Mouse (Mus musculus): ENCODE measurements around the gene Srm. TPM values are rescaled to one million over a fixed set of nuclear protein-coding genes. Genes with fewer than 3 reads are reported as not detected.
A peak's percentile ranks its signal among the peaks of the same experiment; 100 is the strongest.

Srm gene
- 10 to 100 TPM; 16.6 to 16.8 TPM for total RNA-seq (2021)

DNA sequence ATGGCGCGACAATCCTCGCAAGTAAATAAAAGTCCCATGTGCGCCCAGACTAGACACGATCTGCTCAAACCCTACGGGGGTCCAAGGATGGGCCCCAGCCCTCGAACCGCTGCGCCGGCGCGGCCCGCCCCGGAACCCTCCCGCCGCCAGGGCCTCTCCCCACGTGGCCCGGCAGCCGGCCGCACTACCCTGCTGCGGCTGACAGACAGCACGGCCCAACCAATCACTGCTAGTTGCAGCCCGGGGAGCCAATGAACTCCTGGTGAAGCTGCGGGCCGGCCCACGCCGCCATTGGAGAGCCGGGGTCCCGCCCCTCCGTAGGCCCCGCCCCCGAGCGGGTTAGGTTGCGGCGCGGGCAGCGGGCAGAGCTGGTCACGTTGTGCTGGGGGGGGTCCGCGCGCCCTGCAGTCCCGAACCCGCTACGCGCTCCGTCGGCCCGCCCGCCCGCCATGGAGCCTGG is at the start of gene Srm:
TSS of gene Srm (plus strand) at position 333 of the 460 bp plus-strand sequence.
- intact Hi-C loops (cut with DNase I) = loop anchor here (2.0 kb wide), 1 partner anchor 32 kb away; the partner anchor contains the start of gene Exosc10
- peak; percentile 98 for DNase-seq (ENCODE audit: low spot score)

DNA sequence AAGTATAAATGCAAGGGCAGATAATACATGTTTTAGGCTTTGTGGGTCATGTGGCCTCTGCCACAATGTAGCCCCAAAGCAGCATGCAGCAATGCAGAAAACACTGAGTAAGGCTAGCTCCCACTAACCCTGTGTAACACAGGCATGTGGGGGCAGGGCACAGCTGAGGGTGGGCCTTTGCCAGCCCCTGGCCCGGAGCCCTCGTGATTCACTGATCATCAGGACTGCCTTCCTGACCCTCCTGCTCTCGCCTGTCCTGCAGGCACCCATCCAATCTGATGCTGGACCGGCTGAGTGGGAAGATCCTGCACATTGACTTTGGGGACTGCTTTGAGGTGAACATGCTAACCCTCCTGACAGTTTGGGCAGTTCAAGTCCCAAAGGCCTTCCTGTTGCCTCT is 42.2 kb upstream of the Srm start:
- intact Hi-C loops (cut with DNase I) = no loop called here
- DNase-seq (ENCODE audit: low spot score) = no peak

DNA sequence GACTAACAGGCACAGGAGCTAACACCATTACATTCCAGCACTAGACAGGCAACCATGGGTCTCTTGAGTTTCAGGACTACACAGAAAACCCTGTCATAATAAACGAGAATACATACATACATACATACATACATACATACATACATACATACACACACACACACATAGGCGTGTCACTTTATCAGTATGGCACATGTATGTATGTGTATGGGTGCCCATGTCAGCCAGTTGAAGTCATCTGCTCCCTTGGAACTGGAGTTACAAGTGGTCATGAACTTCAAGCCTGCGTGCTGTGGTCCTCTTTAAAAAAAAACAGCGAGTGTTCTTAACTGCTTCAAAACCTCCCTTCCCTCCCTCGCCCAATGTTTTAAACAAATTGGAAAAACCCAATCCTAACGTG is 33.5 kb upstream of the Srm start:
- no peak for DNase-seq (ENCODE audit: low spot score)
- intact Hi-C loops (cut with DNase I) = loop anchor here (2.0 kb wide), 1 partner anchor 33 kb away; the partner anchor contains the start of gene Srm

DNA sequence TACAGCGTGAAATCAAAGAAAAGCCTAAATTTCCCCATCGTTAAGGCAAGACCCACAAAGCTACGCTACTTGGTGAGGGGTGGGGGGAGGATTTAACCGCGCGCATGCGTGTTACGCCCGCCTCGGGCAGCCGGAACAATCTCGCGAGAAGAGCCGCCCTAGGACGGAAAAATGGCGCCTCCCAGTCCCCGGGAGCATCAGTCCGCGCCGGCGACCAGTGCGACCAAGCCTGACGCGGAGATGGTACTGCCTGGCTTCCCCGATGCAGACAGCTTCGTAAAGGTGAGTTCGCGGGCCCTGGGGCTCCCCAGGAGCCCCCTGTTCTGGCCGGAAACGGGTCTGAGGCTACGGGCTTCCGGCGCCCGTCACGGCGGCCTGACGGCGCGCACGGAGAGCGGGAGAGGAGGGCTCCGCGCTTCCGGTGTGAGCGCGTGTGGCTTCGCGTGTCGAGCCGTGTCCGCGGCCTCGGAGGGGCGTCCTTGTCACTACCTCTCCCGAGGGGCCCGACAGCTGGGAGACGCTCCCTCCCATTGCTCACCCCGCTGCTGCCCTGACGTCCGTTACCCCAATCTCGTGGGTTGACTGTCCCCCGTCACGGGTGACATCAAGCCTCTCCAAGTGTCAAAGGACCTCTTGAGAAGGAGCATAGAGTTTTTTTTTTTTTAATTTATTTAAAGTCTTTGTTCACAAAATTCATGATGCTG is 32.9 kb upstream of the Srm start, which contains the start of gene Exosc10:
TSS of gene Exosc10 (plus strand) at position 133 of the 704 bp plus-strand sequence.
- peak; percentile 74 for DNase-seq (ENCODE audit: low spot score)
- intact Hi-C loops (cut with DNase I) = loop anchor here (2.0 kb wide), 1 partner anchor 32 kb away; the partner anchor contains the start of gene Srm

DNA sequence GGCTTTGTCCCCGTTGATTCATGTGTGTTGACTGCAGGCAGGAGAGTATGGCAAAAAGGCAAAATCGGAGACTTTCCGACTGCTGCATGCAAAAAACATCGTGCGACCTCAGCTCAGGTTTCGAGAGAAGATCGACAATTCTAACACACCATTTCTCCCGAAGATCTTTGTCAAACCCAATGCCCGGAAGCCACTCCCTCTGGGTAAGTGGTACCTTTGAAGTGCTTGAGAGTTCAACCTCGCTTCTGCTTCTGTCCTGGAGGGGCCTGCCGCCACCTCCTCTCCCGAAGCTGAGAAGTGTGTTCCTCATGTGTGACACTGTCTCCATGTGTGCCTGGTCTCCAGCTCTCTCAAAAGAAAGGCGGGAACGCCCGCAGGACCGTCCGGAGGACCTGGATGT is 28.6 kb upstream of the Srm start:
- DNase-seq (ENCODE audit: low spot score) = no peak
- intact Hi-C loops (cut with DNase I) = no loop called here

DNA sequence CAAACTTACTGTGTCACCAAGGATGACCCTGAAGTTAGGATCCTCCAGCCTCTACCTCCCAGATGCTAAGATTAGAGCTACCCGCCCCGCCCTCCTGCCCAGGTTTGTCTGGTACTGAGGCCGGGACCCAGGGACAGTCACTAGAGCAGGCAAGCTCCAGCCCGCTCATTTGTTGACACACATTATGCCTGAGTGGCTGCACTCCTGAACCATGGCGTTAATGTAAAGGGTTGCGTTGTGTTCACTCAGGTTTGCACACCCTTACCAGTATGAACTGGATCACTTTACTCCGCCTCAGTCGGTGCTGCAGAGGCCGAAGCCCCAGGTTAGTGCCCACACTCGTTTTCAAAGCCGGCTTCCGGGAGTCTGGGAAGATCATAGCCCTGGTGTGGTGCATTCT is 27.7 kb upstream of the Srm start:
- intact Hi-C loops (cut with DNase I) = no loop called here
- DNase-seq (ENCODE audit: low spot score) = no peak

DNA sequence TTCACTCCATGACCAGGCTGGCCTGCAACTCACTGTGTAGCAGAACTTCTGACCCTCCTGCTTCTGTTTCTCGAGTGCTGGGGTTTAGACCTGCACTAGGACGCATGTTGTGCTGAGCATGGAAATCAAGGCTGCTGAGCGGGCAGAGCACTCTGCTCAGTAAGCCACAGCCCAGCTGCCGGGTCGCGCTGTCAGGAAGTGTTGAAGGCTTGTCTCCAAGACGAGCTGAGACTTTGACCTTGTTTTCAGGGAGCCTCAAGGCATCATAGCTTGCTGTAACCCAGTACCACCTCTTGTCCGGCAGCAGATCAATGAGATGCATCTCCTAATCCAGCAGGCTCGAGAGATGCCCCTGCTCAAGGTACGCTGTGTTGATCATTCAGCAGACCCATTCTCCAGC is 21.2 kb upstream of the Srm start:
- no peak for DNase-seq (ENCODE audit: low spot score)
- intact Hi-C loops (cut with DNase I) = no loop called here

DNA sequence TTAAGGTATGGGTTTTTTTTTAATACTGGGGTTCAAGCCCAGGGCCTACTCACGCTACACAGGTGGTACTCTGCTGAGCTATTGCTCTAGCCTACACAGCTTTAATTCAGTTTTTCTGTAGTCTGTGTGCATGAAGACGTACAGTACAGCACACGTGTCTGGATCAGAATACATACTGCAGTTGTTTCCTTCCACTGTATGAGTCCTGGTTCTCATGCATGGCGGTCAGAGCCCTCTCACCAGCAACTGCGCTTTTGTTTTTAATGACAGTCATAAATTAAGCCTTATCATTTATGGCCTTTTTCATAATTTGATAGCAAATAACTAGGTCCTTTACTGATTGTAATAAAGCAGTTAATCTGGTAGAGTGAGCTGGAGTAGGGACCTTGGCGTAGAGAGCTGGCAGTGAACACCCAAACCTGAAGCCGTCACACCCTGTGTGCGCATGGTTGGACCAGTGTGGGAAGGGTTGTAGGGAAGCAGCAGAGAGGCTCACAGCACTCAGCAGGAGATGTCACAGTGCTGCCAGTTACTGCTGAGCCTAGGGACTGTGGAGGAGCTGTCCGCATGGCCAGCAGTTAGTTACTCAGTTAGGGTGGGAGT is 20.5 kb upstream of the Srm start:
- intact Hi-C loops (cut with DNase I) = no loop called here
- DNase-seq (ENCODE audit: low spot score) = no peak

DNA sequence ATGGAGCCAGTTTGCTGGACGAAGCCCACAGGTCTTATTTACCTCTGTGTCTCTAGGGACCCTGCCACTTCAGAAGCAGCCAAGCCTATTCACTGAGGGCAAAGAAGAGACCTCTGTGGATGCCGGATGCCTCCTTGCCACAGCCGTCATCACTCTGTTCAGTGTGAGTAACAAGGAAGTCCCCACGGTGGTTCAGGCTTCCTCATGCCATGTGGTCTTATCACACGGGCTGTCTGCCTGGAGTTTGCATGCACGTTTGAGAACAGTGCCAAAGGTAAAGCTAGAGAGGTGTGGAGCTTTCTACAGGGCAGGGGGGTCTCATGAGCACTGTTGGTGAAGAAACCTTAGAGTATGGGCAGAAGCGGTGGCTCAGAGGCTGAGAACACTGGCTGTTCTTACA is 18.1 kb upstream of the Srm start:
- DNase-seq (ENCODE audit: low spot score) = no peak
- intact Hi-C loops (cut with DNase I) = no loop called here

DNA sequence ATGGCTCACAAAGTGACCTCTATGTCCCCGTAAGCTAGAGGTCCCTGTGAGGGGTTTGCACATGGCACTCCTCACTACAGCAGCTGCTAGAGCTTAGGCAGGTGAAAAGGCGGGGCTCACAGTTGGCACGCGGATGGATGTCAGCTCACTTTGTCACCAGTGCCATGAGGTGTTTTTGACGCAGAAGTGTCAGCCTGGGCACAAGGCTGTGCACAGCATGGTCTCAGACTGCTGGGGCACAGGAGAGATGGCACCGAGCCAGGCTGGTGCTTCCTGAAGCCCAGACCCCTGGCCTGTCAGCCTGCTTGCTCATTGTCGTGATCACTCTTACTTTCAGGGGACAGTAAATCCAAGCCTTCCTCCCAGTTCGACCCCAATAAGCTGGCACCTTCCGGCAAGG is 10.5 kb upstream of the Srm start:
- intact Hi-C loops (cut with DNase I) = no loop called here
- no peak for DNase-seq (ENCODE audit: low spot score)

DNA sequence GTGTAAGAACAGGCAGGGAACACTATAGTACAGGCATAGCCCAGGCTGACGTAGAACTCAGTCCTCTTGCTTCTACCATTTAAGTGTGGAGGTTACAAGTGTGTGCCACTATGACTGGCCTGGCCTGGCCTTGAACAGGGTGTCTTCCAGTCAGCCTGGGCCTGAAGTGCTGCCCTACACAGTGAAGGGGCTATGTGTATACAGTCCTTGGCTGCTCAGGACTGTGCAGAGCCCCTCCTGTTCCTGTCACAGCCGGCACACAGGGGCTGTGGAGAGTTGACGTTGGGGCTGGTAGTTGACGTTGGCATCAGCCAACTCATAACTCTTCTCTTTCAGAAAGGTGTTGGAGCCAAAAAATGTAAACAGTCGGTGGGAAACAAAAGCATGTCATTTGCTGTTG is 9.9 kb upstream of the Srm start:
- DNase-seq (ENCODE audit: low spot score) = no peak
- intact Hi-C loops (cut with DNase I) = no loop called here

DNA sequence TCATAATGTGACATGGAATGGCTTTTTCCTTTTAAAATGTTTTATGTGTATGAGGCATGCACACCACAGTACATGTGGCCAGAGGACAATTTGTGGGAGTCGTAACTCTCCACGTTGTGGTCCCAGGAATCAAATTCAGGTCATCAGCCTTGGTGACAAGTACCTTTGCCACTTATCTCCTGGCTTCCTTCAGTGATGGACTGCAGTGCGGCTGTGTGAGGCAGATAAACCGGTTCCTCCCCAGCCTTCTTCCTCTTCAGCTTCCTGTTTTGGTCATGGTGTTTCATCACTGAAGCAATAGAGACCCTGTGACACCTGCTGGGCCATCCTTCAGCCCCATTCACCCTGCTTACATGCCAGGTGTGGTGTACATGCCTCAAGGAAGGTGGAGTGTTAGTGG is 8.0 kb upstream of the Srm start:
- no peak for DNase-seq (ENCODE audit: low spot score)
- intact Hi-C loops (cut with DNase I) = no loop called here

DNA sequence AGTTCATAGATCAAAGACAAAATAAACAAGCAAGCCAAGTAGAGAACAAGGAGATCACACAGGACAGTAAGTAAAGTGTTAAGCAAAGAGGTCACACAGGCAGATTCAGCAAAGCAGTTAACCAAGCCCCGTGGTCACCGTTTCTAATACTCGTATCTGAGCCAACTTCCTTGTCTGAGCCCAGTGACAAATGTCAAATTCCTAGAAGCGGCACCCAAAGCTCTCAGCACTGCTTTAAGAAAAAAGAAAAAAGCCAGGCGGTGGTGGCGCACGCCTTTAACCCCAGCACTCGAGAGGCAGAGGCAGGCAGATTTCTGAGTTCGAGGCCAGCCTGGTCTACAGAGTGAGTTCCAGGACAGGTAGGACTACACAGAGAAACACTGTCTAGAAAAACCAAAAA is 4.7 kb upstream of the Srm start:
- intact Hi-C loops (cut with DNase I) = no loop called here
- no peak for DNase-seq (ENCODE audit: low spot score)

DNA sequence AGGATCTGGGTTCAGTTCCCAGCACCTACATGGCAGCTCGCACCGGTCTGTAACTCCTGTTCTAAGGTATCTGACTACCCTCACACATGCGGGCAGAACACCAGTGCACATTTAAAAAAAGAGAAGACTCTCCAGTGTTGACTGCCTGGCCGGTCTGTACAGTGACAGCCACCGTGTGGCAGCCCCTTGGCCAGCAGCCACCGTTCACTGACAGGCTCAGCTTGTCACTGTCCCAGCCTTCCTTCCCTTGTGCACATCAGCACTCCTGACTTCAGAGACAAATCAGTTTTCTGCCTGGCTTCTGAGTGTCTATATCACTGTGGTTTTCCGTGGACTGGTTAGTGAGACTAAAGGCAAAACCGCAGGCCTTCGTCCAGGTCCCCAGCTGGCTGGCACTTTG is 2.5 kb upstream of the Srm start:
- intact Hi-C loops (cut with DNase I) = no loop called here

DNA sequence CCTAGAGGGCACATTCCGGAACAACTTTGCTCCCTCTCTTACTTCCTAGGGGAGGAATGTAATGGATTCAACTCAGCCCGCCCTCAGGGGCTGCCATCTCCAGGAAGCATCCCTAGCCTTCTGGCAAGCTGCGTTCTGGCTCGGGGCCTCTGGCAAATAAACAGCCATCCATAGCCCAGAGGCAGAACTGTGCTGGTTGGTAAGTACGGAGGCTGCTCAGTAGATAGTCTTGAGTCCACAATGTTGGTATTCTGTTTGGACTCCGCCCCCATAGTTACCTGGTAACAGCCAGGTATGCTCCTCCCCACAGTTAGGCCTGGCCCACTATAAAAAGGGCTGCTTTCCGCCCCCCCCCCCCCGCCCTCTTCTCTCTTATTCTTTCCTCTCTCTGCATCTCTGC is 1.7 kb upstream of the Srm start:
- no peak for DNase-seq (ENCODE audit: low spot score)
- intact Hi-C loops (cut with DNase I) = no loop called here

More for the DNA sequence above, 2.5 kb upstream of the Srm start:
- DNase-seq (ENCODE audit: low spot score) = no peak

DNA sequence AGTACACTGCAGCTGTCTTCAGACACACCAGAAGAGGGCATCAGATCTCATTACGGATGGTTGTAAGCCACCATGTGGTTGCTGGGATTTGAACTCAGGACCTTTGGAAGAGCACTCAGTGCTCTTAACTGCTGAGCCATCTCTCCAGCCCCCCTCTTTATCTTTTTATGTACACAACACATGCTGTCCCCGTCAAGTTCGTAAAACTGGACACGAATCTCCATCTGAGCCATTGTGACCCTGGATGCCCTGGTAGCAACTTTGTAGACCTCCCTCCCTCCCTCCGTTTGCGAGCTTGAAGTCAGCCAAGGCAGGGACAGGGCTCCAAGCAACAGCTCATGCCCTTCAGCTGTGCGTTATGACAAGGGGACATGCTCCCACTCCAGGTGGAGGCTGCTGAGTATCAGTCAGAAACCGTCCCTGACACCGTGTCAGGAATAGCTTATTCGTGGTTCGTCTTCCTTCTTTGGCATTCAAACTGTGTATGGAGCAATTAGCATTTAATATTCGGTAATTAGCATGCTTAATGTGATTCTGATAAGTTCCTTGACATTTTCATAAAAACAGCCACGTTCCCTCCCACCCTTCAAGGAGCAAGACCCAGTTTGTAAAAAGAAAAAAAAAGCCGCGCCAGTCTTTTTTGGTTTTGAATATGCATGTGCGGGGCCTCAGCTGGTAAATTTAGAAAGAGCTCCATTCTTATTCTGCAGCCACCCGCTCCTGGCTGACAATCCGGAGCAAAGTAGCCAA is 707 bp upstream of the Srm start:
- intact Hi-C loops (cut with DNase I) = loop anchor here (2.0 kb wide), 1 partner anchor 32 kb away; the partner anchor contains the start of gene Exosc10
- no peak for DNase-seq (ENCODE audit: low spot score)

DNA sequence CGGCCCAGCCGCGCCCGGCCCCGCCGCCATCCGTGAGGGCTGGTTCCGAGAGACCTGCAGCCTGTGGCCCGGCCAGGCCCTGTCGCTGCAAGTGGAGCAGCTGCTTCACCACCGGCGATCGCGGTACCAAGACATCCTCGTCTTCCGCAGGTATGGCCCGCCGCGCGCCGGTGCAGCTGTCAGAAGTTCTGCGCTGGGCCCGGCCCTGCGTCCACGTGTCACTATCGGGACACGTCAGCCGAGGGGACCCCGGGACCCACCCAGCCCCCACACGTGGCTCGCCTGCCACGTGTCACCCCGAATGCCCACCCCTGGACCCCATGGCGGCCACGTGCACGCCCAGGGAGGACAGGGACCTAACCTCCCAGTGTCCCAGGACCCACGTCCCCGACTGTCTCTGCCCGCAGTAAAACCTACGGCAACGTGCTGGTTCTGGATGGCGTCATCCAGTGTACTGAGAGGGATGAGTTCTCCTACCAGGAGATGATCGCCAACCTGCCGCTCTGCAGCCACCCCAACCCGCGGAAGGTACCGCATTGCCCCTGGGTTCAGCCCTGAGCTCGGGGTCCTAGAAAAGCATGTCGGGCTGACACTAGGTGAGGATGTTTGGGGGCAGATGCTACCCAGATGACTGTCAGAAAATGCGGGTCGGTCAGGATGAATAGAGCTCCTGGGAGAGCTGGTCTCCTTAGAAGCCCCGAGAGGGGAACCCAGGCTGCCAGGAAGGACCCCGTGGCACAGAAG is 506 bp downstream of the Srm start:
- intact Hi-C loops (cut with DNase I) = loop anchor here (2.0 kb wide), 1 partner anchor 33 kb away; the partner anchor contains the start of gene Exosc10
- no peak for DNase-seq (ENCODE audit: low spot score)

DNA sequence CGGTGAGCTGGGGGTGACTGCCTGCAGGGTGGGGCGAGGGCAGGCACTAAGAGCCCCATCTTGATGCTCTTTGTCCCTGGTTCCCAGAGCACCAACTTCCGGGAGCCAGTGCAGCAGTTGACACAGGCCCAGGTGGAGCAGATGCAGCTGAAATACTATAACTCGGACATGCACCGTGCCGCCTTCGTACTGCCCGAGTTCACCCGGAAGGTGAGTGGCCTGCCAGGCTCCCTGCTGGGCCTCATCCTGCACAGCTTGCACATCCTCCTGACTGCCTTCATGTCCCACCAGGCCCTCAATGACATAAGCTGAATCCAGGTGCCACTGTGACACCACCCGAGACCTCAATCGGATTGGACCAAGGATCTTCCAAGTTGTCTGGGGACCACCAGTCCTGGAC is 2.7 kb downstream of the Srm start:
- DNase-seq (ENCODE audit: low spot score) = no peak
- intact Hi-C loops (cut with DNase I) = no loop called here

DNA sequence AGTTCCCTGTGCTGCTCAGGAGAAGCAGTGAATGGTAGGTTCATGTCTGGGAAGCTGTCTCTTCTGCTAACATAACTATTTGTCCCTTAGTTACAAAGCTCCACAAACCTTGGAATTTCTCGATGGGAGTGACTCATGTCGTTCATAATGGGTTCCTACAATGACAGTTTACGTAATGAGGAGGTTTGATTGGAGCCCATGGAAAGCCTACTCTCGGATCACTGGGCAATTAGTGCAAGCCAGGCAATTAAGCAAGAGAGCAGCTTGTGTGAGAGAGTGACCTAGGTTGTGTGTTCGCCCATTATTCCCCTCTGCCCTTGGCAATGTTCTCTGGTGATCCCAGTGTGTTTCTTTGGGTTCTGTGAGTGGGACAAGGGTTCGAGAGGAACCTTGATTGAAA is 4.6 kb downstream of the Srm start:
- DNase-seq (ENCODE audit: low spot score) = no peak
- intact Hi-C loops (cut with DNase I) = no loop called here

DNA sequence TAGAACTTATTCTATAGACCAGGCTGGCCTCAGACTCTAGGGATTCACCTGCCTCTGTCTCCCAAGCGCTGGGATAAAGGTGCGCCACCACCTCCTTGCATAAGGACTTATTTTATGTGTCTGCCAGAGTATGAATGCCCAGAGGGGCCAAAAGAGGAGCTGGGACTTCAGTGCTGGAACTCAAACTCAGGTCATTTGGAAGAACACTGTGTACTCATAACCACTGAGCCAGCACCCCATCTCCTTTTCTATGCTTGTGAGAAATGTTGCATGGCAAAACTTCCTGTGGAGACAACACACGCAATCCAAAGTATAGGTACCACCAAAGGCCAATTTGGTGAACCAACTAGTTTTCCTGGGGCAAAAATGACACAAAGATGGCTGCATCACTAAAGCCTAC is 5.4 kb downstream of the Srm start:
- intact Hi-C loops (cut with DNase I) = no loop called here
- no peak for DNase-seq (ENCODE audit: low spot score)

Measured in heart, postnatal 25 days (tissue).